Mouse (Mus musculus) small intestine, adult 10 weeks (tissue): ENCODE results near the gene Olfr101. TPM values are rescaled to one million over a fixed set of nuclear protein-coding genes. Genes with fewer than 3 reads are reported as not detected.

Experiments used
- polyA plus RNA-seq: library from polyadenylated mRNA; stranded (reverse); fragments of 350-450 nt; fragmentation: Illumina TruSeq; extraction: RNeasy Lipid Tissue Mini Kit (QIAGEN cat#74804); gene quantifications from one replicate; pipeline ENCODE4 v1.2.3, GENCODE M21; 2014; ENCODE audit warnings: low replicate concordance

The Olfr101 gene
- not detected for polyA plus RNA-seq

GRCm38 (mm10) chr17:37304213-37304612 lies at the start of gene Olfr101:
Olfr101 (minus strand) TSS chr17:37304313.

GRCm38 (mm10) chr17:37339598-37339997 lies 35.5 kb upstream of the Olfr101 start, which contains the start of gene Olfr103:
Olfr103 (minus strand) TSS chr17:37339698.

GRCm38 (mm10) chr17:37316954-37317353 lies 12.8 kb upstream of the Olfr101 start, which contains the start of gene Olfr102:
Olfr102 (minus strand) TSS chr17:37317054.

GRCm38 (mm10) chr17:37283360-37283759 lies 20.8 kb downstream of the Olfr101 start, which contains the start of gene Olfr99:
Olfr99 (minus strand) TSS chr17:37283460.

GRCm38 (mm10) chr17:37270058-37270701 lies 33.9 kb downstream of the Olfr101 start, which contains the start of gene H2-M3:
H2-M3 (plus strand) TSS chr17:37270220.

GRCm38 (mm10) chr17:37263626-37264025 lies 40.5 kb downstream of the Olfr101 start, which contains the start of gene Olfr98:
Olfr98 (minus strand) TSS chr17:37263749.

Other genes with a start within 250 kb of the Olfr101 start
- gene Olfr90, start 215.8 kb downstream of the Olfr101 start, polyA plus RNA-seq, result not detected
- not detected for gene Olfr91, start 206.0 kb downstream of the Olfr101 start, polyA plus RNA-seq
- not detected for gene Olfr92, start 184.2 kb downstream of the Olfr101 start, polyA plus RNA-seq
- not detected for gene Olfr93, start 142.8 kb downstream of the Olfr101 start, polyA plus RNA-seq
- gene Ubd, start 110.4 kb downstream of the Olfr101 start, polyA plus RNA-seq, result 7.5 TPM
- gene Olfr94, start 103.3 kb downstream of the Olfr101 start, polyA plus RNA-seq, result not detected
- not detected for gene Olfr95, start 91.2 kb downstream of the Olfr101 start, polyA plus RNA-seq
- gene Olfr96, start 84.2 kb downstream of the Olfr101 start, polyA plus RNA-seq, result not detected
- not detected for gene Olfr97, start 67.0 kb downstream of the Olfr101 start, polyA plus RNA-seq
- gene Olfr98, start 40.6 kb downstream of the Olfr101 start, polyA plus RNA-seq, result not detected
- 1.0 TPM for gene H2-M3, start 34.1 kb downstream of the Olfr101 start, polyA plus RNA-seq
- not detected for gene Olfr99, start 20.9 kb downstream of the Olfr101 start, polyA plus RNA-seq
- gene Olfr102, start 12.7 kb upstream of the Olfr101 start, polyA plus RNA-seq, result not detected
- not detected for gene Olfr103, start 35.4 kb upstream of the Olfr101 start, polyA plus RNA-seq
- not detected for gene Olfr104-ps, start 55.3 kb upstream of the Olfr101 start, polyA plus RNA-seq
- not detected for gene Olfr105-ps, start 74.7 kb upstream of the Olfr101 start, polyA plus RNA-seq
- not detected for gene Olfr106-ps, start 86.1 kb upstream of the Olfr101 start, polyA plus RNA-seq
- not detected for gene Olfr107, start 94.9 kb upstream of the Olfr101 start, polyA plus RNA-seq
- not detected for gene Olfr108, start 141.2 kb upstream of the Olfr101 start, polyA plus RNA-seq
- gene Olfr109, start 154.6 kb upstream of the Olfr101 start, polyA plus RNA-seq, result not detected
- gene H2-M2, start 179.2 kb upstream of the Olfr101 start, polyA plus RNA-seq, result 4.4 TPM
- gene Olfr110, start 188.2 kb upstream of the Olfr101 start, polyA plus RNA-seq, result not detected
- gene Olfr111, start 203.7 kb upstream of the Olfr101 start, polyA plus RNA-seq, result 0.45 TPM